Mouse (Mus musculus) embryonic facial prominence, embryonic 13.5 days (tissue): Measurements from ENCODE around the gene Rrp9. TPM values are rescaled to one million over a fixed set of nuclear protein-coding genes. Genes with fewer than 3 reads are reported as not detected.

Source experiments
- ATAC-seq: fragments of 200-750 bp; cut with Nextera tagmentation; 2 replicates; pipeline ENCODE4 v1.8.0; 2017; ENCODE audit warnings: low read depth; ENCODE audit not compliant: insufficient number of reproducible peaks, insufficient read depth, low FRiP score, low TSS enrichment
- H3K27ac ChIP-seq: fragments of 300-500 bp; sonication (generic); 2 replicates; pipeline ENCODE4 v1.5.1; 2015; ENCODE audit warnings: moderate library complexity, mild to moderate bottlenecking, inconsistent platforms
- H3K27me3 ChIP-seq: fragments of 300-500 bp; sonication (generic); 2 replicates; pipeline ENCODE4 v1.6.1; 2015; ENCODE audit warnings: mild to moderate bottlenecking, inconsistent platforms
- H3K36me3 ChIP-seq: fragments of 300-500 bp; sonication (generic); 2 replicates; pipeline ENCODE4 v1.6.1; 2015; ENCODE audit warnings: mild to moderate bottlenecking, inconsistent platforms
- H3K4me1 ChIP-seq: fragments of 300-500 bp; sonication (generic); 2 replicates; pipeline ENCODE4 v1.6.1; 2015; ENCODE audit warnings: inconsistent platforms
- H3K4me2 ChIP-seq: fragments of 300-500 bp; sonication (generic); 2 replicates; pipeline ENCODE4 v1.6.1; 2015; ENCODE audit warnings: moderate library complexity, mild to moderate bottlenecking, inconsistent platforms
- H3K4me3 ChIP-seq: fragments of 300-500 bp; sonication (generic); 2 replicates; pipeline ENCODE4 v1.5.1; 2015; ENCODE audit warnings: mild to moderate bottlenecking, inconsistent platforms
- H3K9ac ChIP-seq: fragments of 300-500 bp; sonication (generic); 2 replicates; pipeline ENCODE4 v1.6.1; 2015; ENCODE audit warnings: mild to moderate bottlenecking, inconsistent platforms
- H3K9me3 ChIP-seq: fragments of 300-500 bp; sonication (generic); 2 replicates; pipeline ENCODE4 v1.6.1; 2016; ENCODE audit warnings: inconsistent platforms
- WGBS: fragments of 180-500 bp; shearing (Covaris S2); methylation state at CpG from one replicate; pipeline ENCODE4 v1.1.7; 2015; ENCODE audit warnings: mixed read lengths; 5-methylcytosine and 5-hydroxymethylcytosine counted together
- polyA plus RNA-seq: library from polyadenylated mRNA; unstranded; fragments of >200 nt; fragmentation: Nextera tagmentation; extraction: Ambion mirVana; gene quantifications from 2 replicates; pipeline ENCODE4 v1.2.1, GENCODE M21; 2015

Rrp9 gene
- polyA plus RNA-seq, 1 experiment from 2014 or later = 49.8 TPM

DNA sequence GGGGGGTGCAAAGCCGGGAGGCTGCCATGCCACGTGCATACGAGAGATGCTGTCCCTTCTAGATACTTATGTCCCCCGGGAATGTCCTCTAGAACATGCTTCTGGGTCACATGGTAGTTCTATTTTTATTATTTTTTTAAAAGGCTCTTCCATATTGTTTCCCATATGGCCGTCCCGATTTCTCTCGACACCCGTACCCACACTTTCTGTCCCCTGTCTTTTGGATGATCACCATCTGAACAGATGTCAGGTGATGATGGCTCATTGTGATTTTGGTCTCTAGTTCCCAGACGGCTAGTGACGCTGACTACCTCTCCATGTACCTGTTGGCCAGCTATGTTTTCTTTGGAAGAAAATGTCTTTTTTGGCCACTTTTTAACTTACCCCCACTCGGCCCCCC lies 59.2 kb downstream of the Rrp9 start:
- no peak overlapping the region for H3K9ac ChIP-seq
- 87% methylated on average over 11 of the region's 11 CpGs for WGBS
- H3K27me3 ChIP-seq = no peaks in the 10 kb centered on the region
- no peak overlapping the region for H3K4me3 ChIP-seq
- no peaks in the 10 kb centered on the region for H3K4me1 ChIP-seq
- no peak overlapping the region for H3K27ac ChIP-seq
- 0 out of 2 replicates have a peak, but pooled peaks cover under 1% of the 10 kb centered on the region for H3K9me3 ChIP-seq
- ATAC-seq = no peak
- H3K4me2 ChIP-seq = no peak overlapping the region
- H3K36me3 ChIP-seq = no peaks in the 10 kb centered on the region

Other genes with a start within 250 kb of the Rrp9 start
- gene Alas1, start 227.3 kb upstream of the Rrp9 start, polyA plus RNA-seq = 97.7 and 108 TPM in 2 replicates
- gene Poc1a, start 194.9 kb upstream of the Rrp9 start, polyA plus RNA-seq = 22.9 and 26.0 TPM in 2 replicates
- gene Dusp7, start 107.3 kb upstream of the Rrp9 start, polyA plus RNA-seq = 40.3 and 40.6 TPM in 2 replicates
- 841 and 1,083 TPM in 2 replicates for gene Rpl29, start 46.5 kb upstream of the Rrp9 start, polyA plus RNA-seq
- gene Acy1, start 37.6 kb upstream of the Rrp9 start, polyA plus RNA-seq = 51.8 and 55.0 TPM in 2 replicates
- 21.4 and 23.4 TPM in 2 replicates for gene Abhd14b, start 28.5 kb upstream of the Rrp9 start, polyA plus RNA-seq
- gene Abhd14a, start 28.3 kb upstream of the Rrp9 start, polyA plus RNA-seq = 74.4 and 75.2 TPM in 2 replicates
- gene Pcbp4, start 22.7 kb upstream of the Rrp9 start, polyA plus RNA-seq = 128 and 133 TPM in 2 replicates
- gene Gpr62, start 10.0 kb upstream of the Rrp9 start, polyA plus RNA-seq = 0.53 TPM in 1 of 2 replicates, not detected in the other
- 3.2 and 4.1 TPM in 2 replicates for gene Parp3, start 986 bp downstream of the Rrp9 start, polyA plus RNA-seq
- not detected in 2 replicates for gene Iqcf1, start 24.0 kb downstream of the Rrp9 start, polyA plus RNA-seq
- not detected in 2 replicates for gene Iqcf5, start 38.6 kb downstream of the Rrp9 start, polyA plus RNA-seq
- gene Iqcf3, start 85.7 kb downstream of the Rrp9 start, polyA plus RNA-seq = not detected in 2 replicates
- not detected in 2 replicates for gene Iqcf4, start 95.0 kb downstream of the Rrp9 start, polyA plus RNA-seq
- gene Iqcf6, start 150.6 kb downstream of the Rrp9 start, polyA plus RNA-seq = not detected in 2 replicates
- gene Grm2, start 180.1 kb downstream of the Rrp9 start, polyA plus RNA-seq = 0.13 TPM in 1 of 2 replicates, not detected in the other
- 57.9 and 63.5 TPM in 2 replicates for gene Tex264, start 210.0 kb downstream of the Rrp9 start, polyA plus RNA-seq